Mouse (Mus musculus) forebrain, embryonic 15.5 days (tissue): ENCODE measurements around the gene Yju2. TPM values are rescaled to one million over a fixed set of nuclear protein-coding genes. Genes with fewer than 3 reads are reported as not detected.

Source experiments
- ATAC-seq: fragments of 200-750 bp; cut with Nextera tagmentation; replicated peaks from 2 replicates; pipeline ENCODE4 v1.8.0; 2017; ENCODE audit warnings: mild to moderate bottlenecking, moderate TSS enrichment, moderate library complexity
- H3K27ac ChIP-seq: fragments of 300-500 bp; sonication (generic); replicated peaks from 2 replicates; pipeline ENCODE4 v1.5.1; 2015; ENCODE audit warnings: mild to moderate bottlenecking, inconsistent platforms
- H3K27me3 ChIP-seq: fragments of 300-500 bp; sonication (generic); 2 replicates; pipeline ENCODE4 v1.6.1; 2015; ENCODE audit warnings: inconsistent platforms
- H3K36me3 ChIP-seq: fragments of 300-500 bp; sonication (generic); 2 replicates; pipeline ENCODE4 v1.6.1; 2015; ENCODE audit warnings: mild to moderate bottlenecking, inconsistent platforms
- H3K4me1 ChIP-seq: fragments of 300-500 bp; sonication (generic); 2 replicates; pipeline ENCODE4 v1.6.1; 2015; ENCODE audit warnings: inconsistent platforms
- H3K4me2 ChIP-seq: fragments of 300-500 bp; sonication (generic); replicated peaks from 2 replicates; pipeline ENCODE4 v1.6.1; 2015; ENCODE audit warnings: mild to moderate bottlenecking, inconsistent platforms
- H3K4me3 ChIP-seq: fragments of 300-500 bp; sonication (generic); 2 replicates; pipeline ENCODE4 v1.5.1; 2015; ENCODE audit warnings: mild to moderate bottlenecking, inconsistent platforms
- H3K9ac ChIP-seq: fragments of 300-500 bp; sonication (generic); replicated peaks from 2 replicates; pipeline ENCODE4 v1.6.1; 2015; ENCODE audit warnings: mild to moderate bottlenecking, inconsistent platforms
- H3K9me3 ChIP-seq: fragments of 300-500 bp; sonication (generic); 2 replicates; pipeline ENCODE4 v1.6.1; 2016; ENCODE audit warnings: inconsistent platforms
- WGBS: fragments of 180-500 bp; shearing (Covaris S2); methylation state at CpG from one replicate; pipeline ENCODE4 v1.1.7; 2015; ENCODE audit warnings: mixed read lengths; 5-methylcytosine and 5-hydroxymethylcytosine counted together
- polyA plus RNA-seq: library from polyadenylated mRNA; unstranded; fragments of >200 nt; fragmentation: Nextera tagmentation; extraction: Ambion mirVana; gene quantifications from 2 replicates; pipeline ENCODE4 v1.2.1, GENCODE M21; 2015

The Yju2 gene
- polyA plus RNA-seq, 1 experiment from 2014 or later: 27.8 TPM

GRCm38 (mm10) chr17:55990278-55990898, 31.5 kb downstream of the Yju2 start:
- H3K4me3 ChIP-seq: no peak overlapping the region
- H3K9me3 ChIP-seq: no peaks in the 10 kb centered on the region
- peaks cover 21% of the 10 kb centered on the region for H3K4me1 ChIP-seq
- no peaks in the 10 kb centered on the region for H3K27me3 ChIP-seq
- no peak overlapping the region for H3K4me2 ChIP-seq
- ATAC-seq: no peak
- H3K9ac ChIP-seq: no peak overlapping the region
- no peak overlapping the region for H3K27ac ChIP-seq
- 88% methylated on average over 8 of the region's 8 CpGs for WGBS
- peaks cover 30% of the 10 kb centered on the region; the same call in 1 of the 2 replicates for H3K36me3 ChIP-seq

GRCm38 (mm10) chr17:55996007-55996406, 37.1 kb downstream of the Yju2 start:
- Histone ChIP-seq H3K9me3 (no peaks in the 10 kb centered on the region), H3K4me1 (peaks cover 12% of the 10 kb centered on the region), H3K4me2 (no peak overlapping the region), H3K36me3 (peaks cover 42% of the 10 kb centered on the region; the same call in 1 of the 2 replicates), H3K27me3 (peaks cover 15% of the 10 kb centered on the region), H3K9ac (no peak overlapping the region), H3K4me3 (no peak overlapping the region), H3K27ac (no peak overlapping the region)
- ATAC-seq: no peak
- WGBS: 86% methylated on average over 15 of the region's 15 CpGs

GRCm38 (mm10) chr17:55999794-56000499, 41.0 kb downstream of the Yju2 start:
- H3K27ac ChIP-seq: no peak overlapping the region
- no peaks in the 10 kb centered on the region for H3K4me1 ChIP-seq
- no peak overlapping the region for H3K4me2 ChIP-seq
- no peak overlapping the region for H3K9ac ChIP-seq
- peaks cover 25% of the 10 kb centered on the region; the same call in 1 of the 2 replicates for H3K36me3 ChIP-seq
- peaks cover 16% of the 10 kb centered on the region for H3K27me3 ChIP-seq
- WGBS: 11% methylated on average over 30 of the region's 30 CpGs
- no peaks in the 10 kb centered on the region for H3K9me3 ChIP-seq
- ATAC-seq: no peak
- no peak overlapping the region for H3K4me3 ChIP-seq

- H3K27ac ChIP-seq: no peak overlapping the region
- no peak overlapping the region for H3K9ac ChIP-seq
- 84% methylated on average over 3 of the region's 3 CpGs for WGBS
- H3K4me1 ChIP-seq: peaks cover 6% of the 10 kb centered on the region
- H3K4me2 ChIP-seq: no peak overlapping the region
- ATAC-seq: no peak
- no peaks in the 10 kb centered on the region for H3K9me3 ChIP-seq
- no peak overlapping the region for H3K4me3 ChIP-seq
- H3K27me3 ChIP-seq: peaks cover 16% of the 10 kb centered on the region
- H3K36me3 ChIP-seq: no peaks in the 10 kb centered on the region
Measured at GRCm38 (mm10) chr17:56003000-56003399, 44.1 kb downstream of the Yju2 start.

- no peaks in the 10 kb centered on the region for H3K9me3 ChIP-seq
- no peak within 1 kb of the TSS for H3K4me3 ChIP-seq
- H3K4me2 ChIP-seq: no peak within 1 kb of the TSS
- WGBS: 54% methylated on average over 13 of the region's 13 CpGs
- H3K27ac ChIP-seq: no peak within 1 kb of the TSS
- H3K27me3 ChIP-seq: peaks cover 5% of the 10 kb centered on the region
- peaks cover 17% of the 10 kb centered on the region for H3K4me1 ChIP-seq
- no peak for ATAC-seq
- H3K9ac ChIP-seq: no peak within 1 kb of the TSS
- H3K36me3 ChIP-seq: no peaks in the 10 kb centered on the region
Measured at GRCm38 (mm10) chr17:56005415-56006061, 46.6 kb downstream of the Yju2 start, which contains the start of the genes Stap2 and Mpnd. Stap2 (minus strand) TSS chr17:56005584. Mpnd (plus strand) TSS chr17:56005711.

GRCm38 (mm10) chr17:56006956-56007355, 48.1 kb downstream of the Yju2 start:
- 58% methylated on average over 10 of the region's 10 CpGs for WGBS
- no peak for ATAC-seq
- no peak overlapping the region for H3K4me3 ChIP-seq
- H3K36me3 ChIP-seq: peaks cover 8% of the 10 kb centered on the region
- no peak overlapping the region for H3K4me2 ChIP-seq
- H3K27me3 ChIP-seq: no peaks in the 10 kb centered on the region
- H3K27ac ChIP-seq: no peak overlapping the region
- H3K9ac ChIP-seq: no peak overlapping the region
- no peaks in the 10 kb centered on the region for H3K9me3 ChIP-seq
- peaks cover 31% of the 10 kb centered on the region for H3K4me1 ChIP-seq

GRCm38 (mm10) chr17:56007444-56008355, 48.8 kb downstream of the Yju2 start:
- H3K27me3 ChIP-seq: no peaks in the 10 kb centered on the region
- WGBS: 30% methylated on average over 14 of the region's 14 CpGs
- H3K4me1 ChIP-seq: peaks cover 32% of the 10 kb centered on the region
- peak overlapping the region; percentile 12; the same call in 1 of the 2 replicates for H3K9ac ChIP-seq
- peak; percentile 15 for ATAC-seq
- H3K4me3 ChIP-seq: peak overlapping the region; percentile 94
- peak overlapping the region; percentile 98 for H3K27ac ChIP-seq
- no peaks in the 10 kb centered on the region for H3K9me3 ChIP-seq
- peak overlapping the region; percentile 85 for H3K4me2 ChIP-seq
- peaks cover 14% of the 10 kb centered on the region for H3K36me3 ChIP-seq

- H3K36me3 ChIP-seq: peaks cover 20% of the 10 kb centered on the region
- no peaks in the 10 kb centered on the region for H3K27me3 ChIP-seq
- WGBS: 0% methylated on average over 21 of the region's 21 CpGs
- peak overlapping the region; percentile 93 for H3K9ac ChIP-seq
- peak overlapping the region; percentile 94 for H3K4me3 ChIP-seq
- H3K4me2 ChIP-seq: peak overlapping the region; percentile 85
- no peaks in the 10 kb centered on the region for H3K9me3 ChIP-seq
- peak overlapping the region; percentile 98 for H3K27ac ChIP-seq
- peak; percentile 95 for ATAC-seq
- H3K4me1 ChIP-seq: peaks cover 32% of the 10 kb centered on the region
Measured at GRCm38 (mm10) chr17:56008356-56009087, 49.6 kb downstream of the Yju2 start.

GRCm38 (mm10) chr17:56009088-56009961, 50.4 kb downstream of the Yju2 start:
- H3K4me1 ChIP-seq: peaks cover 32% of the 10 kb centered on the region
- no peaks in the 10 kb centered on the region for H3K9me3 ChIP-seq
- H3K36me3 ChIP-seq: peaks cover 23% of the 10 kb centered on the region
- no peaks in the 10 kb centered on the region for H3K27me3 ChIP-seq
- peak overlapping the region; percentile 93 for H3K9ac ChIP-seq
- peak overlapping the region; percentile 94 for H3K4me3 ChIP-seq
- peak; percentile 93 for ATAC-seq
- H3K27ac ChIP-seq: peak overlapping the region; percentile 98
- WGBS: under 1% methylated on average over 56 of the region's 62 CpGs
- peak overlapping the region; percentile 85 for H3K4me2 ChIP-seq

GRCm38 (mm10) chr17:56009962-56010240, 51.0 kb downstream of the Yju2 start:
- Histone ChIP-seq H3K4me3 (peak overlapping the region; percentile 94), H3K4me1 (peaks cover 32% of the 10 kb centered on the region), H3K4me2 (peak overlapping the region; percentile 85), H3K9me3 (no peaks in the 10 kb centered on the region), H3K36me3 (peaks cover 26% of the 10 kb centered on the region), H3K27me3 (no peaks in the 10 kb centered on the region), H3K9ac (peak overlapping the region; percentile 93), H3K27ac (peak overlapping the region; percentile 98)
- ATAC-seq: no peak
- WGBS: 39% methylated on average over 2 of the region's 2 CpGs
